Mouse (Mus musculus) heart, postnatal 0 days (tissue): ENCODE results near the gene Nt5dc2.

Experiments
- CTCF ChIP-seq: IDR thresholded peaks from 2 replicates; pipeline ENCODE4 v1.5.1; 2016; ENCODE audit warnings: antibody characterized with exemption, control low read depth, low read depth
- EP300 ChIP-seq: IDR thresholded peaks from 2 replicates; pipeline ENCODE4 v1.6.1; 2016; ENCODE audit warnings: antibody characterized with exemption, low read depth

DNA sequence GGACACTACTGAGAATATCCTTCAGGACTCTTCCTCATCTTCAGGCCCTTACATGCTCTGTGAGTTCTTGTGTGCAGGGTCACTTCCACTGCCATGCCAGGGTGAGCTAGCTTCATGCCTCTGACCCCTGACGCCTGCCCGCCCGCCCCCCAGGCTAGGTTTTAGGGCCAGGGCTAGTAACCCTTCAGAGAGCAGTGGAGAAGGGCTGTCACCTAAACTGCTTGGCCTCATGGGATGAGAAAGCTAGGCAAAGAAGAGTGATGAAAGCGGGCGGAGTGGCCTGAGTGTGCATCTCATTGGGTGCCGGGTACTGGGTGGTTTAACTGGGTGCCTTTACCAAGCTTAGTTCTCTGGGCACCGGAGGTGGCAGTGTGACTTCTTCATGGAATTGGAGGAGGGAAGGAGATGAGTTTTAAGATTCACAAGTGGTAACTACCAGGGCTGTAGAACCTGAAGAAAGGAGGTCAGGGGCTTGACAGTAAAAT is 1.7 kb downstream of the Nt5dc2 start:
- no peak for TF ChIP-seq CTCF
- no peak for TF ChIP-seq EP300
